Mouse (Mus musculus): ENCODE measurements around the gene Art4. TPM values are rescaled to one million over a fixed set of nuclear protein-coding genes. Genes with fewer than 3 reads are reported as not detected.

Gene Art4
- total RNA-seq, 2 experiments from 2014 or later, result 0.72 to 0.75 TPM

GRCm38 (mm10) chr6:136866150-136866549 lies 8.6 kb upstream of the Art4 start:
- DNase-seq, result no peak

- no peak for DNase-seq
These were observed 7.8 kb upstream of the Art4 start for GRCm38 (mm10) chr6:136865360-136865759.

- no peak for DNase-seq
These were observed 3.5 kb upstream of the Art4 start for GRCm38 (mm10) chr6:136861020-136861419.

- DNase-seq, result no peak
These were observed 887 bp upstream of the Art4 start for GRCm38 (mm10) chr6:136858420-136858819.

- DNase-seq, result no peak
These were observed 334 bp upstream of the Art4 start for GRCm38 (mm10) chr6:136857873-136858260.

GRCm38 (mm10) chr6:136856071-136856636 lies 1.4 kb downstream of the Art4 start:
- no peak for DNase-seq

- no peak for DNase-seq
These were observed 2.4 kb downstream of the Art4 start for GRCm38 (mm10) chr6:136855183-136855582.

- DNase-seq, result no peak
These were observed 3.2 kb downstream of the Art4 start for GRCm38 (mm10) chr6:136854361-136854781.

- no peak for DNase-seq
These were observed 4.8 kb downstream of the Art4 start for GRCm38 (mm10) chr6:136852762-136853161.

GRCm38 (mm10) chr6:136852348-136852747 lies 5.2 kb downstream of the Art4 start:
- DNase-seq, result no peak

- no peak for DNase-seq
These were observed 7.3 kb downstream of the Art4 start for GRCm38 (mm10) chr6:136850267-136850666.

GRCm38 (mm10) chr6:136848971-136849370 lies 8.6 kb downstream of the Art4 start:
- no peak for DNase-seq

- no peak for DNase-seq
These were observed 9.1 kb downstream of the Art4 start for GRCm38 (mm10) chr6:136848399-136848798.

GRCm38 (mm10) chr6:136847790-136848189 lies 9.7 kb downstream of the Art4 start:
- DNase-seq, result peak; percentile 70

GRCm38 (mm10) chr6:136847267-136847666 lies 10.3 kb downstream of the Art4 start:
- DNase-seq, result no peak

- no peak for DNase-seq
These were observed 11.6 kb downstream of the Art4 start for GRCm38 (mm10) chr6:136845706-136846480.

- DNase-seq, result no peak
These were observed 12.6 kb downstream of the Art4 start for GRCm38 (mm10) chr6:136844903-136845302.

- no peak for DNase-seq
These were observed 20.2 kb downstream of the Art4 start for GRCm38 (mm10) chr6:136837323-136837722.

GRCm38 (mm10) chr6:136835352-136835751 lies 22.2 kb downstream of the Art4 start, which contains the start of gene Smco3:
Gene Smco3, minus strand, starts transcription at chr6:136835452.
- DNase-seq, result no peak

GRCm38 (mm10) chr6:136831712-136832111 lies 25.8 kb downstream of the Art4 start:
- no peak for DNase-seq

- DNase-seq, result no peak
These were observed 28.9 kb downstream of the Art4 start for GRCm38 (mm10) chr6:136828681-136829080.

- DNase-seq, result peak; percentile 94
These were observed 29.5 kb downstream of the Art4 start, which contains the start of gene Wbp11 for GRCm38 (mm10) chr6:136827881-136828561. Gene Wbp11, minus strand, starts transcription at chr6:136828233.

GRCm38 (mm10) chr6:136827516-136827880 lies 30.0 kb downstream of the Art4 start, which contains the start of gene BC049715:
Gene BC049715, plus strand, starts transcription at chr6:136827626.
- no peak for DNase-seq

Measured in gastrocnemius, postnatal 10 days (tissue).